Mouse (Mus musculus) lung, postnatal 10 days (tissue): Measurements from ENCODE around the gene Fzd4.
A peak's percentile ranks its signal among the peaks of the same experiment; 100 is the strongest.

Experiments
- DNase-seq: peaks from one replicate; pipeline ENCODE4 v3.0.0; 2021

Fzd4 gene

GRCm38 (mm10) chr7:89428804-89429203, 24.6 kb downstream of the Fzd4 start:
- DNase-seq: no peak

DNA sequence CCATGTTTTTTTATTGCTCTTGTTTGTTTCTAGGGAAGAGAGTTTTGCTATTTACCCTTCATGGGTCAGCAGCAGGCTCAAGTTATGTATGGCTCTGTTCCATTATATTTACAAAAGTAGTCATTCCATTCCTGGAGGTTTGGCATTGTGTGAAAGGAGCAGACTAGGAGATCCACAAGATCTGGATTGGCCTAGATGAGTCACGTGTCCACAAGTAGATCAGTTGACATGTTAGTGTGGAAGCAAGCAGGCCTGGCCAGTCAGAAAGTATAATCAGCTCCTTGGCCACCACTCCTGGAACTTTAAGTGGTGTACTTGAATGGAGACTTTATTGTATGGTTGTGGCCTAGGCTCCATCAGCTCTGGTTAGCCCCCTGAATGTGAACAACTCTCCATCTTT, 25.2 kb downstream of the Fzd4 start:
- DNase-seq: no peak

GRCm38 (mm10) chr7:89431185-89431584, 27.0 kb downstream of the Fzd4 start:
- DNase-seq: no peak

GRCm38 (mm10) chr7:89433193-89433892, 29.2 kb downstream of the Fzd4 start:
- no peak for DNase-seq

- no peak for DNase-seq
Measured at GRCm38 (mm10) chr7:89433893-89434616, 29.9 kb downstream of the Fzd4 start.

DNA sequence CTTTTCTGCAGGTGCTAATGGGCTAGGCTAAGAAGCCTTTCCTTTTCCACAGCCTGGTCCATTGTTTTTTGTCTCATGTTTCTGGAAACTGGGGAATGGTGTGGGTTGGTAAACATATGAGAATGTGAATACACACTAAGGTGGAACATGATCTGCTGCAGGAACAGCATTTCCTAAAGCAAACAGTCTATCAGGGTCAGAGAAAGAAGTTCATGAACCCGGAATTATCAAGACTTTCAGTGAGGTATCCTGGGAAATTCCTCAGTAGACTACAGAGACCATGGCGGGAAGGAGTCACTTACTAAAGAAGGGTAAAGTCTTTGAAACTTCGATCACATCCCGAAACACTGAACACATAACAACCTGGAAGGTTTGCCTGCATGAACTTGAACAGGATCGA, 32.2 kb downstream of the Fzd4 start:
- no peak for DNase-seq

DNA sequence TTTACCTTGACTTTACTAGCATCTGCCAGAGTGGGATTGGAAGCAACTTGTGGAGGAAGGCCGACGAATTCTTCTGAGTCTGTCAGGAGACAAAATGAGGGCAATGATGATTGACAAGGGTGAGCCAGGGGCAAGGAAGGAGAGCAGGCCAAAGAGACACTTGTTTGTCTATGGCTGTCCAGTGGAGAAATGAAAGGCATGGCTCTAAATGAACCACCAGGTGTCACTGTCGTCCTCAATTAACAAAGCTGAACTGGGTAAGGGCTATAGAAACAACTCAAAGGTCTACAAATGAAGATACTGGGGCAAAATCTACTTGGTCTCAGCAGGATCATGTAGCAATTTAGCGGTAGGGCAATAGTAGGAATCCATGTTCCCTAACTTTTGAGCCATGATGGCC, 33.4 kb downstream of the Fzd4 start:
- peak; percentile 62 for DNase-seq

DNA sequence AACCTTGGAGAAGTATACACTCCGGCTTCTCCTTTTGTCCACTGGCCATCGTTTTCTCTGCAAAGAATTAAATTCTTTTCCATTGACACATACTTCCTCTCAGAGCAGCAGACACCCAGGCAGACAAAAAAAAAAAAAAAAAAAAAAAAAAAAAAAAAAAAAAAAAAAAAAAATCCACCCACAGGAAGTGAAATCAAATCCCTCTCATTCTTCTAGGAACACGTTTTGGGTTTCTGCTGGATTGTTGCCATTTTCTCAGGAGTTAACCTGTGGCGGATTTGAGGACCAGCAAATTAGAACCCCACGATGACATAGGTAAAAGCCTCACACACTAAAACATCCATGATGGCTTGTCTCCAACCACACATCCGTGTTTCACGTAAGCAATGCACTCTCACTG, 37.1 kb downstream of the Fzd4 start:
- DNase-seq: no peak

DNA sequence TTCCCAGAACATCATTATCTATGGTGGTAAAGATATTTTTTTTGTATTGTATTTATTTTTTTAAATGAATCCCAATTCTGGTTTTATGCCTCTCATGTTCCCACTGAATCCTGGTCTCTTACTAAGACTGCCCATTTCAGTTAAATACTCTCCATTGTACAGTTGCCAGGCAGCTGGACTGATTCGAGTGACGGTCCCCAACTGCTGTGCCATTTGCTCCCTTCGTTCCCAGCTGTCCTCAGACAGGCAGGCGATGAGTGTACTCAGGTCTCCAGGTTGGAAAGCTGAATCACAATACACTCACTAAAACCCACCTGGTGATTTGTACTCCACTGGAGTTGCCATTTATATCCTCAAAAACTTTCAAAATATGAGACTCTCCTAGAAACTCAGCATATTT, 38.1 kb downstream of the Fzd4 start:
- no peak for DNase-seq

DNA sequence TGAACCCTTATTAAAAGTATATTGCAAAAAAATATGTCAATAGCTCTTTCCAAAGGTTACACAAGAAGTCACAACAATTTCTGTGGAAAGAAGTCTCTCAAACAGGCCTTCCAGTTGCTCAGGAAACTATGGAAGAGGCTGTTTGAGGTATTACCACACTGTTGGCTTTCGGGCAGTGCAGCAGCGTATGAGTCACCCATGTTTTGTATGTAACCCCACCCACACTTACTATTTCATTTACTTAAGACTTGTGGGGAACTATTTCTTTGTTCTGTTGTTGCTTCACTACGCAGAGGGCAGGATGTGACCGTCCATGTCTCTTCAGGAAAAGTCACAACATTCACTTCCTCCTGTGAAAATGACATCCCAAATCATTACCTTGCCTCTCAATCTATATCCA, 41.0 kb downstream of the Fzd4 start:
- peak; percentile 16 for DNase-seq

- DNase-seq: no peak
Measured at GRCm38 (mm10) chr7:89450312-89450711, 46.2 kb downstream of the Fzd4 start.

DNA sequence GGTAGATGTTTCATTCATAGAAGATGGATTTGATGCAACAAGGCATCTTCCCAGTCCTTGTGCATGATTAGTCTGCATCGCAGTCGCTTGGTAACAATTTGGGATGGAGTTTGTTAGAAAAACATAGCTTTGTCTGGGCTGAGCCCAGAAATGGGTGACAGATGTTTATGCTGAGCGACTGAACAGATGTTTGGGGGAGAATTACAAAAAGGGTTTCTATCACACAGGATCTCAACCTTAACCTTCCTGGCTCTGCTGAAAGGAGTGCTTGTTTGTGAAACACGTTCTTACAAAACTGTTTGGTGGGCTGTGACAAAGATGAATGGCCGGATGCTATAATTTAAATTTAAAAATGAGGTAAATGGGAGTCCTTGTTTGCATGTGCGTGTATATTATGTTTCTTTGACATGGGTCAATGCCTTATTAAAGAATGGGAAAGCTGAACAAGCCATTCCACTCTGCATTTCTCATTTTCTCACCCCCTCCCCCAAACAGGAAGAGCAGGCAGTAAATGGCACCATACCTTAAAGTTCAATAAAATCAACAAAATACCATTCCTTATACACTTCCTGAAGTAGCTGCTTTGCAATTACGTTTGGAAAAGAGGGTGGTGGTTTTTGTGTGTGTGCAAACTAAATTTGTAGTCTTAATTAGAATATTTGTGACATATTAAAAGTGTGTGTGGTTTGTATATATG, 52.4 kb downstream of the Fzd4 start:
- no peak for DNase-seq

- no peak for DNase-seq
Measured at GRCm38 (mm10) chr7:89459691-89460090, 55.5 kb downstream of the Fzd4 start.

DNA sequence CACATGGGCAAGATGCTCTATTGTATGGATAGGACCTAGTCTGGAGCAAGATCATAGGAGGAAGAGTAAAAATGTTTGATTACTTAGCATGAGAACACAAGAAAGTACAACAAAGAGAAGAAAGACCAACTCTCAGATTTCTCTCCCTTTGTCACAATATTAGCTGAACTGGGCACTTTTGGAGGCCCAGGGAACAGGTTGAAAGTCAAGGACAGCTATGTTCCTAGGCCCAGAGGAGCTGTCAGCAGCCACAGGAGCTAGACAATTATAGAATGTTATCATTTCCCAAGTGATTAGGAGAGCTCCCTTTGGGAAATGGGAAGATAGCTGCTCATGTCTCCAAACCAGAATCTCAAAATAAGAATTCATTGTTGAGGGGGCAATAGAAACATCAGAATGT, 56.8 kb downstream of the Fzd4 start:
- no peak for DNase-seq

DNA sequence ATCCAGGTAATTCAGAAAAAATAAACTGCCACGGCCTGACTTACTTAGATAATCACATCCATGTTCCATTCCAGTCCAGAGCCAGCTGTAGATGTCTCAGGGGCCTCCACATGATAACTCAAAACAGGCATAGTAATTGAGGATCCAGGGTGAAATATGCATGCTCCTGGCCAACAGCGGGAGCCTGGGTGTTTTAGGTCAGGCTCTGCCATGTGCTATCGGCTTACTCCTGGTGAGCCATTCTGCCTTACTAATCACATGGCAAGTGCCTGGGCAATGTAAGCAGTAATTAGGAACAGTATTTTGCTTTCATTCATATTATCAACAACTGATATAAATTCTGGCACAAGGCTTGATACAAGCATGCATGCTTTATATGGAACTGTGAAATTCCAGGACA, 57.2 kb downstream of the Fzd4 start:
- no peak for DNase-seq
